Mouse (Mus musculus): ENCODE results near the gene Gm10220.
"Not testable (repeated sequence)": the region's sequence is repeated elsewhere in the genome, so short reads cannot be mapped to it uniquely, and the experiment has no call there.

The Gm10220 gene

DNA sequence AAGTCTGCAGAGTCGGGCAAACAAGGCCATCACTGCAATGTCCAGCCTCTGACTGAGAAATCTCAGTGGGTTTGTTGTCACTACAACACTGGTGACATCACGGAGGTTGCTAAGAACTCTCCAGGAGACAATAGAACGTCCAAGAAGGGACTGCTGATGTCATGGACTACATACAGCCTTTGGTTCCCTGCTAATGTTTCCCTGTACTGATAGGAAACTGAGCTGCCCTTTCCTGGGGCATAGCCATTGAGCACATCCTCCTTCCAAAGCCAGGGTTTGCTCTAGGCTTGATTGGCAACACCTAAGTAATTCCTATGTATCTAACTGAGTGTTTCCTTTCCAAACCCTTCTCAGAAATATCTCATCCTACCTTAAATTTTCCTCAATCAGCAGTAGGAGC, at the start of gene Gm10220:
Gm10220 (minus strand) TSS at position 101 of the 400 bp plus-strand sequence.
- DNase-seq (ENCODE audit: low read depth, low spot score), result not testable (repeated sequence)

DNA sequence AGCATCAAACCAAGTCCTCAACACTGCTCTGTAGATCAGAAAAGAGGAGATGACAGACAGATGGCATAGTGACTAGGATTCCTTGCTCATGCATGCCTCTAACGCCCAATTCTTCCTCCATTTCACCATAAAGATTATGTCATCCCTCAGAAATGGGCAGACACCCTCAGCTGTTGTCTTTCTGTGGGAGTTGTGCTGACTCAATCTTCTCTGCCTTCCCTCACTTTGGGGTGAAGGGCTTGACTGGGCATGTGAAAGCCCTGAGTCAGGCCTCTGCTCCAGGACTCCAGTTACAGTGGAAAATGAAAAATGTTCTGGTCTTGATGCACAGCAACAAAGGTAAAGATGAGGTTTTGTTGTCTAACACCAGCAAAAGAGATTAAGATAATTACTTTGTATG, 48.6 kb upstream of the Gm10220 start:
- DNase-seq (ENCODE audit: low read depth, low spot score), result no peak

DNA sequence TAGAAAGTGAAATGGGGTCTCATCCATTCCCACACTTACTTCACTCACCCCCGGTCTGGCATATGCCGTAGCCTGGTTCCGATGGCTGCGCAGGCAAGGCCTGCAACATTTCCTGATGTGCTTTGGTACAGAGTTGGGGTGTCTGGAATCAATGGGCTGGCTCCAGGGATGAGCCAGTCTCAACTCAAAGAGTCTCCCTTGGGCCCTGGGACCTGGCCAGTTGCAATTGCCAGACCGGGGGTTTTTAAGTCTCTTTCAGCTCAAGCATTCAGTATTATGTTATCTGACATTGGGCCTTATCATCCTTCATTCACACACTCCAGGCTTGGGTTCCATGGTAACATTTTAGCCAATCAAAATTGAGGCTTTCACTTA, 44.6 kb upstream of the Gm10220 start:
- DNase-seq (ENCODE audit: low read depth, low spot score), result no peak

DNA sequence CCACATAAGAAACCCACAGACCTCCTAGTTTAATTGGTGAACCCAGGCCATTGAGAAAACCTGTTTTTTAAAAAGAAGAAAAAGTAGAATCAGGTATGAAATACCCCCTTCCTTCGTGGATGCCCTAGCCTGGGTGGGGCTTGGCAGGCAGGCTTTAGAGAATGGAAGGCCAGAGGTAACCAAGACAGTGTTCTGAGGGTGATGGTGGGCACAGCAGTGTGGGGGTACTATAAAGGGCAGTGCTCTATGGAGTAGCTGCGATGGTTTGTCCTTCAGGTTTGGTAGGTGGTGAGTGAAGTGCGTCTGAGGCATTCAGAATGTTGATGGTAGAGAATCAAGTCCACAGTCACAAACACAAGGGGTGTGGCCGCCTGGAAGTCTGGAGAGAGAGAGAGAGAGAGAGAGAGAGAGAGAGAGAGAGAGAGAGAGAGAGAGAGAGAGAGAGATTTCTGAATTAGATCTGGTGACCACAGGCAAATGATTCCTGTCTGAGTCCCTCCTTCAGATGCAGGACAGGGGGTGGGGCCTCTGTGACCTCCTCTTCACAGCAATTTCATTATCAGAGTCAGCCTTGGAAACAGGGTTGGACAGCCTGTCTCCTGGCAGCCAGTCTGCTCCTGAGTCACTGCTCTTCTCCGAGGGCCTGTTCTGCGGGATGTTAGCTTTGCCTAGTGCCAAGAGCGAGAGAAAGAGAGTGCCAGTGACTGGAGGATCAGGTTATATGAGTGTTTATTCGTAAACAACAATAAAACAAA, 44.0 kb upstream of the Gm10220 start:
- no peak for DNase-seq (ENCODE audit: low read depth, low spot score)

- no peak for DNase-seq (ENCODE audit: low read depth, low spot score)
These were observed 36.4 kb upstream of the Gm10220 start for GRCm38 (mm10) chr5:26157396-26158170.

GRCm38 (mm10) chr5:26142891-26143290, 21.7 kb upstream of the Gm10220 start:
- no peak for DNase-seq (ENCODE audit: low read depth, low spot score)

DNA sequence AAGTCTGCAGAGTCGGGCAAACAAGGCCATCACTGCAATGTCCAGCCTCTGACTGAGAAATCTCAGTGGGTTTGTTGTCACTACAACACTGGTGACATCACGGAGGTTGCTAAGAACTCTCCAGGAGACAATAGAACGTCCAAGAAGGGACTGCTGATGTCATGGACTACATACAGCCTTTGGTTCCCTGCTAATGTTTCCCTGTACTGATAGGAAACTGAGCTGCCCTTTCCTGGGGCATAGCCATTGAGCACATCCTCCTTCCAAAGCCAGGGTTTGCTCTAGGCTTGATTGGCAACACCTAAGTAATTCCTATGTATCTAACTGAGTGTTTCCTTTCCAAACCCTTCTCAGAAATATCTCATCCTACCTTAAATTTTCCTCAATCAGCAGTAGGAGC, 16.0 kb downstream of the Gm10220 start, which contains the start of gene 5031410I06Rik:
5031410I06Rik (minus strand) TSS at position 101 of the 400 bp plus-strand sequence.
- not testable (repeated sequence) for DNase-seq (ENCODE audit: low read depth, low spot score)

- not testable (repeated sequence) for DNase-seq (ENCODE audit: low read depth, low spot score)
These were observed 32.0 kb downstream of the Gm10220 start, which contains the start of gene Gm10471 for GRCm38 (mm10) chr5:26089191-26089590. TSS of gene Gm10471 (minus strand) at chr5:26089291.

DNA sequence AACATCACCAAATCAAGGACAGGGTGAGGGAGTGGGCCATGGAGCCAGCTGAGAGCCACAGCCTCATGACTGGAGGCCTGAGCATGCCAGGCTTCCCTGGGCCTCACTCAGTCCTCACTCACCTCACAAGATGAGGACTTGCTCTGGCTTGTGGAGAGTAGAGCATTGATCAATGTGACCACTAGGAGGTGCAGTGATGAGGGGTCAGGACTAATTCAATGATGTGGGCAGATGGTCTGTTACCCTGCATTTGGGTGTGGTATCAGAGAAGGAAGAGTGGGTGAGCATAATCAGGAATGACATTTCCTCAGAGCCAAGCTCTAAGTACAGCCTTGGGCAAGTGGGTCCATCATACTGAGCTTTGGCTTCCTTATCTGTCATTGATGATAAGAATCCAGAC, 42.2 kb downstream of the Gm10220 start:
- not testable (repeated sequence) for DNase-seq (ENCODE audit: low read depth, low spot score)

DNA sequence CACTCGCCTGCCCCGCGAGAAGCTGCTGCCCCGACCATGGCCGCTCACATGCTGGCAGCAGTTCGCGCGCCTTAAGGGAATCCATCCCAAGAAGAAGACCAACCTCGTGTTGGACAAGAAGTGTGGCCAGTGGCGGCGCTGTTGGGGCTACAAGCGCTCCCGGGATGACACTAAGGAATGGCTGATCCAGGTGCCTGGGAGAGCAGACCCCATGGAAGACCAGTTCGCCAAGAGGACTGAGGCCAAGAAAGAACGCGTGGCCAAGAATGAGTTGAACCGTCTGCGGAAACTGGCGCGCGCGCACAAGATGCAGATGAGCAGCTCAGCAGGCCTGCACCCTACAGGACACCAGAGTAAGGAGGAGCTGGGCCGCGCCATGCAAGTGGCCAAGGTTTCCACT, 50.5 kb downstream of the Gm10220 start:
- DNase-seq (ENCODE audit: low read depth, low spot score), result no peak
